Mouse (Mus musculus): ENCODE results near the gene Adarb2. TPM values are rescaled to one million over a fixed set of nuclear protein-coding genes. Genes with fewer than 3 reads are reported as not detected.

Gene Adarb2
- polyA plus RNA-seq, 1 experiment: not detected

- no peak overlapping the region for H3K27ac ChIP-seq (ENCODE audit: control insufficient read depth, insufficient read depth, low read depth, low read length, poor library complexity)
- H3K4me1 ChIP-seq (ENCODE audit: control insufficient read depth, insufficient read depth, low read length): no peaks in the 10 kb centered on the region
- 33% methylated on average over 4 of the region's 4 CpGs for WGBS
- no peak overlapping the region for H3K4me3 ChIP-seq (replicated peaks; ENCODE audit: control insufficient read depth, low read depth, low read length)
- TF ChIP-seq POLR2A (IDR thresholded peaks at IDR 0.05; ENCODE audit: borderline replicate concordance, control insufficient read depth, low read depth, low read length): no peak
- no peak for TF ChIP-seq CTCF (IDR thresholded peaks at IDR 0.05; ENCODE audit: control insufficient read depth, insufficient read depth, low read length)
Observed at GRCm38 (mm10) chr13:8484592-8485272, 282.1 kb downstream of the Adarb2 start.

- TF ChIP-seq CTCF (IDR thresholded peaks at IDR 0.05; ENCODE audit: control insufficient read depth, insufficient read depth, low read length) (no peak), POLR2A (IDR thresholded peaks at IDR 0.05; ENCODE audit: borderline replicate concordance, control insufficient read depth, low read depth, low read length) (no peak)
- no peaks in the 10 kb centered on the region for H3K4me1 ChIP-seq (ENCODE audit: control insufficient read depth, insufficient read depth, low read length)
- no peak overlapping the region for H3K4me3 ChIP-seq (replicated peaks; ENCODE audit: control insufficient read depth, low read depth, low read length)
- WGBS: 74% methylated on average over 5 of the region's 5 CpGs
- H3K27ac ChIP-seq (ENCODE audit: control insufficient read depth, insufficient read depth, low read depth, low read length, poor library complexity): no peak overlapping the region
Observed at GRCm38 (mm10) chr13:8487756-8488434, 285.2 kb downstream of the Adarb2 start.

GRCm38 (mm10) chr13:8493363-8493762 is 290.7 kb downstream of the Adarb2 start:
- Histone ChIP-seq H3K4me1 (ENCODE audit: control insufficient read depth, insufficient read depth, low read length) (no peaks in the 10 kb centered on the region), H3K4me3 (replicated peaks; ENCODE audit: control insufficient read depth, low read depth, low read length) (no peak overlapping the region), H3K27ac (ENCODE audit: control insufficient read depth, insufficient read depth, low read depth, low read length, poor library complexity) (no peak overlapping the region)
- no peak for TF ChIP-seq POLR2A (IDR thresholded peaks at IDR 0.05; ENCODE audit: borderline replicate concordance, control insufficient read depth, low read depth, low read length)
- TF ChIP-seq CTCF (IDR thresholded peaks at IDR 0.05; ENCODE audit: control insufficient read depth, insufficient read depth, low read length): no peak
- WGBS: 53% methylated on average over 5 of the region's 5 CpGs

GRCm38 (mm10) chr13:8499551-8499950 is 296.9 kb downstream of the Adarb2 start:
- no peak for TF ChIP-seq CTCF (IDR thresholded peaks at IDR 0.05; ENCODE audit: control insufficient read depth, insufficient read depth, low read length)
- no peak for TF ChIP-seq POLR2A (IDR thresholded peaks at IDR 0.05; ENCODE audit: borderline replicate concordance, control insufficient read depth, low read depth, low read length)
- H3K4me3 ChIP-seq (replicated peaks; ENCODE audit: control insufficient read depth, low read depth, low read length): no peak overlapping the region
- H3K4me1 ChIP-seq (ENCODE audit: control insufficient read depth, insufficient read depth, low read length): no peaks in the 10 kb centered on the region
- H3K27ac ChIP-seq (ENCODE audit: control insufficient read depth, insufficient read depth, low read depth, low read length, poor library complexity): no peak overlapping the region
- WGBS: 88% methylated on average over 5 of the region's 5 CpGs

- Histone ChIP-seq H3K4me1 (ENCODE audit: control insufficient read depth, insufficient read depth, low read length) (no peaks in the 10 kb centered on the region), H3K4me3 (replicated peaks; ENCODE audit: control insufficient read depth, low read depth, low read length) (no peak overlapping the region), H3K27ac (ENCODE audit: control insufficient read depth, insufficient read depth, low read depth, low read length, poor library complexity) (no peak overlapping the region)
- 89% methylated on average over 7 of the region's 7 CpGs for WGBS
- no peak for TF ChIP-seq CTCF (IDR thresholded peaks at IDR 0.05; ENCODE audit: control insufficient read depth, insufficient read depth, low read length)
- no peak for TF ChIP-seq POLR2A (IDR thresholded peaks at IDR 0.05; ENCODE audit: borderline replicate concordance, control insufficient read depth, low read depth, low read length)
Observed at GRCm38 (mm10) chr13:8511069-8511817, 308.6 kb downstream of the Adarb2 start.

GRCm38 (mm10) chr13:8515979-8516715 is 313.5 kb downstream of the Adarb2 start:
- TF ChIP-seq POLR2A (IDR thresholded peaks at IDR 0.05; ENCODE audit: borderline replicate concordance, control insufficient read depth, low read depth, low read length) (no peak), CTCF (IDR thresholded peaks at IDR 0.05; ENCODE audit: control insufficient read depth, insufficient read depth, low read length) (no peak)
- 49% methylated on average over 4 of the region's 4 CpGs for WGBS
- Histone ChIP-seq H3K27ac (ENCODE audit: control insufficient read depth, insufficient read depth, low read depth, low read length, poor library complexity) (no peak overlapping the region), H3K4me3 (replicated peaks; ENCODE audit: control insufficient read depth, low read depth, low read length) (no peak overlapping the region), H3K4me1 (ENCODE audit: control insufficient read depth, insufficient read depth, low read length) (no peaks in the 10 kb centered on the region)

- Histone ChIP-seq H3K27ac (ENCODE audit: control insufficient read depth, insufficient read depth, low read depth, low read length, poor library complexity) (no peak overlapping the region), H3K4me1 (ENCODE audit: control insufficient read depth, insufficient read depth, low read length) (no peaks in the 10 kb centered on the region), H3K4me3 (replicated peaks; ENCODE audit: control insufficient read depth, low read depth, low read length) (no peak overlapping the region)
- 60% methylated on average over 5 of the region's 5 CpGs for WGBS
- TF ChIP-seq CTCF (IDR thresholded peaks at IDR 0.05; ENCODE audit: control insufficient read depth, insufficient read depth, low read length) (no peak), POLR2A (IDR thresholded peaks at IDR 0.05; ENCODE audit: borderline replicate concordance, control insufficient read depth, low read depth, low read length) (no peak)
Observed at GRCm38 (mm10) chr13:8519204-8519603, 316.5 kb downstream of the Adarb2 start.
